Mouse (Mus musculus) lung, embryonic 16.5 days (tissue): Measurements from ENCODE around the gene Cd101. TPM values are rescaled to one million over a fixed set of nuclear protein-coding genes. Genes with fewer than 3 reads are reported as not detected.
A peak's percentile ranks its signal among the peaks of the same experiment; 100 is the strongest.

Source experiments
- ATAC-seq: fragments of 200-750 bp; cut with Nextera tagmentation; 2 replicates; pipeline ENCODE4 v1.8.0; 2017; ENCODE audit warnings: low read depth, mild to moderate bottlenecking, moderate library complexity
- H3K27ac ChIP-seq: fragments of 300-500 bp; sonication (generic); 2 replicates; pipeline ENCODE4 v1.5.1; 2014; ENCODE audit warnings: mild to moderate bottlenecking, control low read depth, low read length
- H3K27me3 ChIP-seq: fragments of 300-500 bp; sonication (generic); 2 replicates; pipeline ENCODE4 v1.6.1; 2014; ENCODE audit warnings: low read depth, low read length, mixed read lengths; ENCODE audit not compliant: control insufficient read depth, insufficient read depth
- H3K36me3 ChIP-seq: fragments of 300-500 bp; sonication (generic); 2 replicates; pipeline ENCODE4 v1.6.1; 2014; ENCODE audit warnings: low read length; ENCODE audit not compliant: control insufficient read depth, insufficient read depth
- H3K4me1 ChIP-seq: fragments of 300-500 bp; sonication (generic); replicated peaks from 2 replicates; pipeline ENCODE4 v1.6.1; 2014; ENCODE audit warnings: low read length, mixed read lengths; ENCODE audit not compliant: control insufficient read depth, insufficient read depth
- H3K4me2 ChIP-seq: fragments of 300-500 bp; sonication (generic); 2 replicates; pipeline ENCODE4 v1.6.1; 2014; ENCODE audit warnings: low read depth, low read length, control low read depth
- H3K4me3 ChIP-seq: fragments of 300-500 bp; sonication (generic); 2 replicates; pipeline ENCODE4 v1.5.1; 2014; ENCODE audit warnings: mild to moderate bottlenecking, low read length, control low read depth
- H3K9ac ChIP-seq: fragments of 300-500 bp; sonication (generic); 2 replicates; pipeline ENCODE4 v1.6.1; 2014; ENCODE audit warnings: low read length, control low read depth
- H3K9me3 ChIP-seq: fragments of 300-500 bp; sonication (generic); 2 replicates; pipeline ENCODE4 v1.6.1; 2016; ENCODE audit warnings: low read length; ENCODE audit not compliant: control insufficient read depth
- WGBS: fragments of 180-500 bp; shearing (Covaris S2); extraction: QIAGEN DNeasy Blood & Tissue Kit; methylation state at CpG from one replicate; pipeline ENCODE4 v1.1.7; 2014; 5-methylcytosine and 5-hydroxymethylcytosine counted together
- polyA plus RNA-seq: library from polyadenylated mRNA; unstranded; fragments of >200 nt; fragmentation: Nextera tagmentation; extraction: Ambion mirVana; gene quantifications from 2 replicates; pipeline ENCODE4 v1.2.1, GENCODE M21; 2015

Gene Cd101
- polyA plus RNA-seq, 1 experiment from 2014 or later = 0.28 TPM

GRCm38 (mm10) chr3:100973906-100974305 is 55.5 kb downstream of the Cd101 start:
- H3K4me1 ChIP-seq = peaks cover 5% of the 10 kb centered on the region
- 2% methylated on average over 1 of the region's 1 CpGs for WGBS
- H3K27me3 ChIP-seq = no peaks in the 10 kb centered on the region
- H3K9me3 ChIP-seq = no peaks in the 10 kb centered on the region
- no peak overlapping the region for H3K4me2 ChIP-seq
- no peak overlapping the region for H3K4me3 ChIP-seq
- no peak overlapping the region for H3K9ac ChIP-seq
- no peak for ATAC-seq
- H3K27ac ChIP-seq = no peak overlapping the region
- H3K36me3 ChIP-seq = no peaks in the 10 kb centered on the region

GRCm38 (mm10) chr3:100969176-100969917 is 60.0 kb downstream of the Cd101 start, which contains the start of gene Ttf2:
Gene Ttf2 (minus strand): TSS chr3:100969663.
- peak within 1 kb of the TSS; percentile 81 for H3K4me2 ChIP-seq
- WGBS = under 1% methylated on average over 40 of the region's 40 CpGs
- peaks cover 5% of the 10 kb centered on the region; the same call in 1 of the 2 replicates for H3K36me3 ChIP-seq
- H3K27ac ChIP-seq = 0 out of 2 replicates have a peak within 1 kb of the TSS, but pooled peaks have one; percentile 48
- H3K9ac ChIP-seq = peak within 1 kb of the TSS; percentile 85
- no peaks in the 10 kb centered on the region for H3K27me3 ChIP-seq
- peak within 1 kb of the TSS; percentile 82 for H3K4me3 ChIP-seq
- peak; percentile 99 for ATAC-seq
- H3K9me3 ChIP-seq = no peaks in the 10 kb centered on the region
- peaks cover 9% of the 10 kb centered on the region for H3K4me1 ChIP-seq

DNA sequence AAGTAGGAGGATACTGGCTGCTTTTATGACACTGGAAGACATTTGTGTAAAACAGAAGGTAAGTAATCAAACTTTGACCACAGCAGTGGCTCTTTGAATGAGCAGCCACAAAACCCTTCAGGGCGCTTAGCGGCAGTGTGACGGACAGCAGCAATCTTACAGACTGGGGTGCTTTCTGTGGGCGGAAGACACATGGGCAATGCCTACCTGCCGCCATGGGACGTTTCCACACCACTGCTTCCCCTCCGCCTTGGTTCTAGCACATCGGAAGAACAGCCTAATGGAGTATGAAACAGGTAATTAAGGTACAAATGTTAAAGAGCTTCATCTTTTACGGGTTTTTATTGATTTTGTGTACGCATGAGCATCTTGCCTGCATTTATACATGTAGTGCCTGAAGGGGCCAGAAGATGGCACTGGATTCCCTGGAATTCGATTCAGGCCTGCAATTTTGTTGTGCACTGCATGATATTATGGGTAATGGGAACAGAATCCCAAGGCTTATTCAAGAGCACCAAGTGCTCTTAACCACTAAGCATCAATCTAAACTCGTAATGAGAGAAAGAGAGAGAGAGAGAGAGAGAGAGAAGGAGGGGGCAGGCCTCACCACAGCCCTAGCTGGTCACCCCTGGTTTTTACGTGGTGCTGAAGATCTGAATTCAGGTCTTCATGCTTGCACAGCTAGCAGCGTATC is 65.4 kb downstream of the Cd101 start:
- H3K4me2 ChIP-seq = no peak overlapping the region
- 78% methylated on average over 14 of the region's 14 CpGs for WGBS
- ATAC-seq = no peak
- peaks cover 21% of the 10 kb centered on the region for H3K36me3 ChIP-seq
- H3K9ac ChIP-seq = no peak overlapping the region
- H3K27me3 ChIP-seq = no peaks in the 10 kb centered on the region
- H3K27ac ChIP-seq = no peak overlapping the region
- peaks cover 4% of the 10 kb centered on the region for H3K4me1 ChIP-seq
- H3K4me3 ChIP-seq = no peak overlapping the region
- H3K9me3 ChIP-seq = no peaks in the 10 kb centered on the region

DNA sequence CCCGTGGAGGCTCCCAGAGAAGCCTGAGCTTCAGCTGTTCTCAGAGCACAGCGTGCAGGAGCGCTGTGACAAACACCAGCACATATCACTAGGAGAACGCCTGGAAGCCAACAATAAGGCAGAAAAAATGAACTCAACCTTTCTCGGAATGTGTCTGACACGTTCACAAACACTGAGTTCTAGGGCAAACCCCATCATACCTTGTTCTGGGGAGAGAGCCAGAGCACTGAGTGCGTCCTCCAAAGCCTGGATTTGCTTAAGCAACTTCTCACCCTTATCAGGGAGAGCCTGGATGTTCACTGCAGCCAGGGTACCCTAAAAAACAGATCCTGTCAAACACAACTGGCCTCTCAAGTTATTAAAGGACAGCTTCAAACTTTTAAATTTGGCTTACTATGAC is 67.9 kb downstream of the Cd101 start:
- ATAC-seq = no peak
- no peak overlapping the region for H3K4me3 ChIP-seq
- H3K36me3 ChIP-seq = peaks cover 30% of the 10 kb centered on the region
- 84% methylated on average over 7 of the region's 7 CpGs for WGBS
- no peak overlapping the region for H3K9ac ChIP-seq
- H3K9me3 ChIP-seq = no peaks in the 10 kb centered on the region
- no peaks in the 10 kb centered on the region for H3K27me3 ChIP-seq
- H3K27ac ChIP-seq = no peak overlapping the region
- no peak overlapping the region for H3K4me2 ChIP-seq
- no peaks in the 10 kb centered on the region for H3K4me1 ChIP-seq

DNA sequence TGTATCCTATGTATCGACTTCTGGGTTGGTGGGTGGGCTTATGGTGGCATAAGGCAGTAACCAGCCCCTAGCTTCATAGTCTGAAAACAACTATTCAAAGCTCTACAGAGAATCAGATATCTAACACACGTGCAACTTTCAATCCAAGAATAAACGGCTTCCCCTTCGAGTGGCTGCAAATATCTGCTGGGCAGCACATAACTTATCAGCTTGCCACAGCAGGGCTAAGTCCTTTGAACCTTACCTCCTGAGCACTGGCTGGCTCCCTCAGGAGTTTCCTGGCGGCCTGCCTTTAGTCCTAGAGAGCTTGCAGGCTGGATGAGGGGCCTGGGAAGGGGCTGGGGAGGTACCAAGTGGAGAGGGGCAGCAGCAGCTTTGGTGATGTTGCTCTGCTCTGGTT is 68.3 kb downstream of the Cd101 start:
- no peaks in the 10 kb centered on the region for H3K9me3 ChIP-seq
- peaks cover 28% of the 10 kb centered on the region for H3K36me3 ChIP-seq
- no peak for ATAC-seq
- no peaks in the 10 kb centered on the region for H3K27me3 ChIP-seq
- WGBS = 70% methylated on average over 5 of the region's 5 CpGs
- H3K4me2 ChIP-seq = no peak overlapping the region
- no peak overlapping the region for H3K27ac ChIP-seq
- H3K4me1 ChIP-seq = no peaks in the 10 kb centered on the region
- H3K4me3 ChIP-seq = no peak overlapping the region
- no peak overlapping the region for H3K9ac ChIP-seq

- Histone ChIP-seq H3K4me2 (no peak overlapping the region), H3K36me3 (peaks cover 44% of the 10 kb centered on the region), H3K4me3 (no peak overlapping the region), H3K9ac (no peak overlapping the region), H3K27me3 (no peaks in the 10 kb centered on the region), H3K4me1 (no peaks in the 10 kb centered on the region), H3K9me3 (no peaks in the 10 kb centered on the region), H3K27ac (no peak overlapping the region)
- no peak for ATAC-seq
Measured at GRCm38 (mm10) chr3:100954616-100955015, 74.7 kb downstream of the Cd101 start.

DNA sequence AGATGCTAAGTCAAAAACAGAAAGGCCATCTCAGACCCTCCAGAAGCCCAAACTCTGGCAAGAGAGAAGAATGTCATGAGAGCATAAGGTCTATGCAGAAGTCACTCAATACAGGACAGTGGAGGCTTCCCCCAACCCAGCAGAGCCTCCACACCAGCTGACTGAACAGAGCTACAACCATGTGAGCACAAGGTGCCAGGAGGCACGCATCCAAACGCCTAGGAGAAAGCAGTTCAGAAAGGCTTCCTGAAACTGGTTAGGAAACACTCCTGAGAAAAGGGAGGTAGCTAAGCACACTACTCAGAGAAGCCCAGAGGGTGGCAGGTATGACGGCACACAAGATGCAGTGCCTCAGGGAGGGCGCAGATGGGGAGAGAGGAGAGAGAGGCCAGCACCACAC is 77.8 kb downstream of the Cd101 start:
- H3K9ac ChIP-seq = no peak overlapping the region
- ATAC-seq = no peak
- H3K9me3 ChIP-seq = no peaks in the 10 kb centered on the region
- no peaks in the 10 kb centered on the region for H3K27me3 ChIP-seq
- no peak overlapping the region for H3K27ac ChIP-seq
- peaks cover 48% of the 10 kb centered on the region for H3K36me3 ChIP-seq
- no peak overlapping the region for H3K4me3 ChIP-seq
- no peak overlapping the region for H3K4me2 ChIP-seq
- WGBS = 91% methylated on average over 4 of the region's 4 CpGs
- no peaks in the 10 kb centered on the region for H3K4me1 ChIP-seq

DNA sequence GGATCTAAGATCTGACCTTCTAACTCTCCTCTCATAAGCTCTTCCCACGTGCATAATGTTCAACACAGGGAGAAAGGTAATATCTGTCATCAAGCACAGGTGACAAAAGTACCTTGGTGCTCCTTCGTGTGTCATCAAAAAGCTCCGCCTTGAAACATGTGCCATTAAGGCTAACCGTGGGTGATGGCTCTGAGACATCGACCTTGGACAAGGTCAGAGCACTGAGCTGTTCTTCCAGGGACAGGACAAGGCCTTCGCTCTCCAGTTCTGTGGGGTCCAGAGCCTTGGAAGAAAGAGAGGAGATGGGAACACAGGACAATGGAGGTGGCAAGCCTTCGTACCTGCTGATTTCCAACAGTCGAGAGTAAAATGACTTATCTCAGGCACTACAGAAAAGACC is 82.1 kb downstream of the Cd101 start:
- peaks cover 41% of the 10 kb centered on the region for H3K36me3 ChIP-seq
- WGBS = 90% methylated on average over 8 of the region's 8 CpGs
- H3K4me3 ChIP-seq = no peak overlapping the region
- ATAC-seq = no peak
- no peak overlapping the region for H3K9ac ChIP-seq
- H3K27ac ChIP-seq = no peak overlapping the region
- H3K27me3 ChIP-seq = no peaks in the 10 kb centered on the region
- no peaks in the 10 kb centered on the region for H3K4me1 ChIP-seq
- no peaks in the 10 kb centered on the region for H3K9me3 ChIP-seq
- no peak overlapping the region for H3K4me2 ChIP-seq
